Mouse (Mus musculus) thymus, postnatal 14 days (tissue): ENCODE measurements around the gene Agbl2.
"Not testable (repeated sequence)": the region's sequence is repeated elsewhere in the genome, so short reads cannot be mapped to it uniquely, and the experiment has no call there.

ENCODE experiments used
- DNase-seq: peaks from one replicate; pipeline ENCODE4 v3.0.0; 2021

Agbl2 gene

GRCm38 (mm10) chr2:90818710-90819109 lies 36.2 kb downstream of the Agbl2 start:
- no peak for DNase-seq

- DNase-seq = no peak
Observed at GRCm38 (mm10) chr2:90820894-90821293, 38.4 kb downstream of the Agbl2 start.

- DNase-seq = no peak
Observed at GRCm38 (mm10) chr2:90822978-90823377, 40.5 kb downstream of the Agbl2 start.

GRCm38 (mm10) chr2:90823781-90824180 lies 41.3 kb downstream of the Agbl2 start:
- no peak for DNase-seq

- not testable (repeated sequence) for DNase-seq
Observed at GRCm38 (mm10) chr2:90824528-90824927, 42.0 kb downstream of the Agbl2 start.

- no peak for DNase-seq
Observed at GRCm38 (mm10) chr2:90825515-90826172, 43.1 kb downstream of the Agbl2 start.

- no peak for DNase-seq
Observed at GRCm38 (mm10) chr2:90828739-90829138, 46.2 kb downstream of the Agbl2 start.

GRCm38 (mm10) chr2:90833502-90833901 lies 51.0 kb downstream of the Agbl2 start:
- no peak for DNase-seq

- DNase-seq = no peak
Observed at GRCm38 (mm10) chr2:90838621-90839020, 56.1 kb downstream of the Agbl2 start.

- DNase-seq = no peak
Observed at GRCm38 (mm10) chr2:90843666-90844065, 61.1 kb downstream of the Agbl2 start.

- DNase-seq = no peak
Observed at GRCm38 (mm10) chr2:90844262-90844661, 61.7 kb downstream of the Agbl2 start.

- DNase-seq = no peak
Observed at GRCm38 (mm10) chr2:90845234-90845633, 62.7 kb downstream of the Agbl2 start.

GRCm38 (mm10) chr2:90846171-90846570 lies 63.6 kb downstream of the Agbl2 start:
- peak; percentile 12 for DNase-seq

GRCm38 (mm10) chr2:90846597-90846954 lies 64.0 kb downstream of the Agbl2 start:
- DNase-seq = no peak

GRCm38 (mm10) chr2:90846955-90847680 lies 64.6 kb downstream of the Agbl2 start, which contains the start of gene Mtch2:
Gene Mtch2, plus strand, starts transcription at chr2:90847155.
- peak; percentile 98 for DNase-seq

GRCm38 (mm10) chr2:90847681-90848050 lies 65.1 kb downstream of the Agbl2 start:
- no peak for DNase-seq

- no peak for DNase-seq
Observed at GRCm38 (mm10) chr2:90848331-90848730, 65.8 kb downstream of the Agbl2 start.

GRCm38 (mm10) chr2:90850401-90850800 lies 67.9 kb downstream of the Agbl2 start:
- DNase-seq = no peak

- DNase-seq = no peak
Observed at GRCm38 (mm10) chr2:90861486-90861885, 79.0 kb downstream of the Agbl2 start.

GRCm38 (mm10) chr2:90864184-90864583 lies 81.7 kb downstream of the Agbl2 start:
- DNase-seq = no peak

GRCm38 (mm10) chr2:90866524-90866923 lies 84.0 kb downstream of the Agbl2 start:
- DNase-seq = peak; percentile 80

GRCm38 (mm10) chr2:90870136-90870601 lies 87.6 kb downstream of the Agbl2 start:
- DNase-seq = no peak

- DNase-seq = no peak
Observed at GRCm38 (mm10) chr2:90871180-90871961, 88.8 kb downstream of the Agbl2 start.

- DNase-seq = no peak
Observed at GRCm38 (mm10) chr2:90874025-90874424, 91.5 kb downstream of the Agbl2 start.
